Mouse (Mus musculus) brain, embryonic 14.5 days (tissue): ENCODE measurements at regions not wholly inside any gene's neighbourhood (a gene's known extent, or its start where the extent isn't known, plus 50 kb on each side); places are given as distances from the start of the nearest gene placed in this dataset.
A peak's percentile ranks its signal among the peaks of the same experiment; 100 is the strongest.

ENCODE experiments used
- DNase-seq: peaks from one replicate; pipeline ENCODE4 v3.0.0-alpha.2; 2011; ENCODE audit warnings: low read depth
- CTCF ChIP-seq: fragments of 200-500 bp; IDR thresholded peaks from 2 replicates; pipeline ENCODE4 v1.5.1; 2012; ENCODE audit warnings: inconsistent platforms, mild to moderate bottlenecking, moderate library complexity, borderline replicate concordance; ENCODE audit not compliant: insufficient read depth, insufficient read length; ENCODE audit errors: extremely low read depth
- POLR2A ChIP-seq: fragments of 200-500 bp; IDR thresholded peaks from 2 replicates; pipeline ENCODE4 v1.6.1; 2012; ENCODE audit warnings: mild to moderate bottlenecking, inconsistent platforms, borderline replicate concordance; ENCODE audit not compliant: poor library complexity, insufficient read depth, insufficient read length, severe bottlenecking; ENCODE audit errors: extremely low read depth

GRCm38 (mm10) chr6:49654541-49655130 lies 167.9 kb upstream of the Npy start:
- peak; percentile 32 for DNase-seq
- TF ChIP-seq CTCF, result no peak
- no peak for TF ChIP-seq POLR2A

- DNase-seq, result peak; percentile 29
- no peak for TF ChIP-seq POLR2A
Observed at GRCm38 (mm10) chr6:49655241-49655640, 167.3 kb upstream of the Npy start.

- TF ChIP-seq CTCF (no peak), POLR2A (no peak)
Observed at GRCm38 (mm10) chr6:49656359-49657280, 165.9 kb upstream of the Npy start.

GRCm38 (mm10) chr6:49657988-49658387 lies 164.5 kb upstream of the Npy start:
- DNase-seq, result no peak
- TF ChIP-seq CTCF, result no peak
- TF ChIP-seq POLR2A, result no peak

More at GRCm38 (mm10) chr6:49656359-49657280, 165.9 kb upstream of the Npy start:
- no peak for DNase-seq

GRCm38 (mm10) chr6:49670991-49671390 lies 151.5 kb upstream of the Npy start:
- peak; percentile 6 for DNase-seq
- TF ChIP-seq POLR2A (no peak), CTCF (no peak)

- TF ChIP-seq CTCF (no peak), POLR2A (no peak)
- no peak for DNase-seq
Observed at GRCm38 (mm10) chr6:49671912-49672311, 150.6 kb upstream of the Npy start.

- TF ChIP-seq POLR2A, result no peak
- TF ChIP-seq CTCF, result no peak
- peak; percentile 58 for DNase-seq
Observed at GRCm38 (mm10) chr6:49686776-49687175, 135.7 kb upstream of the Npy start.

- DNase-seq, result no peak
- TF ChIP-seq CTCF (no peak), POLR2A (no peak)
Observed at GRCm38 (mm10) chr6:49692032-49692539, 130.4 kb upstream of the Npy start.

- DNase-seq, result peak; percentile 63
- TF ChIP-seq CTCF, result no peak
- TF ChIP-seq POLR2A, result no peak
Observed at GRCm38 (mm10) chr6:49694851-49695250, 127.7 kb upstream of the Npy start.

- peak; percentile 36 for DNase-seq
- no peak for TF ChIP-seq CTCF
- TF ChIP-seq POLR2A, result no peak
Observed at GRCm38 (mm10) chr6:49696990-49697389, 125.5 kb upstream of the Npy start.

GRCm38 (mm10) chr6:49701453-49701852 lies 121.1 kb upstream of the Npy start:
- no peak for DNase-seq

GRCm38 (mm10) chr6:49712980-49713379 lies 109.5 kb upstream of the Npy start:
- TF ChIP-seq POLR2A (no peak), CTCF (no peak)
- DNase-seq, result no peak

More at GRCm38 (mm10) chr6:49701453-49701852, 121.1 kb upstream of the Npy start:
- TF ChIP-seq CTCF, result no peak
- TF ChIP-seq POLR2A, result no peak

- peak; percentile 78 for DNase-seq
- TF ChIP-seq POLR2A (no peak), CTCF (peak; percentile 29; the same call in 1 of the 2 replicates)
Observed at GRCm38 (mm10) chr6:49716520-49716919, 106.0 kb upstream of the Npy start.
